In the genomic region with DNA sequence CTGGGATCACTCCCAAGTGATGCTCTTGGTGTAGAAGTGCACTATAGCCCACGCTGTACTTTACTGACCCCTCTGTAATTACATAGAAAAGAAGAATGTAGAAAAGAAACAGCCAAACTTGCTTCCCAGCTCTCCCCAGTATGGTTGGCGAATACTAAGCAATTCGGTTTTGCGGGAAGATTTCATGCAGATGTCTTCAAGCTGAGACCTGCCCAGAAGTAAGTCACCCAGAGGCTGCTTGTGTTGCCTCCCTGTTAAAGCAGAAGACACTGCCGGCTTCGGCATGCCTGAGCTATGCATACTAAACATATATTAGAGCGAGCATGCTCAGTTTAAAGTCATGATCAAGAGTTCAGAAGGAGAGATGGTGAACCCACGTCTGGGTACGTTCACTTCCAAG, we compare ENCODE assay signal across 13 mouse cellular contexts.
"Had no signal": no experiment of that assay in that cellular context is flagged by ENCODE, and none has a peak within 500 bp of the region (broad histone marks: within the 10 kb centered on the region; RNA-seq: fewer than 3 reads in every experiment).

No protein-coding gene starts in this region.

- DNase-seq: kidney, adult 8-10 months; kidney, postnatal 36 days; layer of hippocampus, adult 9-11 months; left cerebral cortex, postnatal 4 days; lung, adult 18-20 months; thymus, adult 2 months; thymus, postnatal 25 days had no signal

- H3K4me3 ChIP-seq: midbrain, embryonic 12.5 days; neural tube, embryonic 13.5 days had no signal

- H3K4me2 ChIP-seq: midbrain, embryonic 12.5 days; neural tube, embryonic 13.5 days had no signal

- H3K9ac ChIP-seq: liver, embryonic 14.5 days; midbrain, embryonic 12.5 days; neural tube, embryonic 13.5 days had no signal

- H3K36me3 ChIP-seq: midbrain, embryonic 12.5 days; neural tube, embryonic 13.5 days had no signal

- H3K9me3 ChIP-seq: midbrain, embryonic 12.5 days; neural tube, embryonic 13.5 days had no signal

- H3K27me3 ChIP-seq: midbrain, embryonic 12.5 days; neural tube, embryonic 13.5 days had no signal

- H3K27ac ChIP-seq: kidney, postnatal 0 days; liver, embryonic 14.5 days; midbrain, embryonic 12.5 days; neural tube, embryonic 13.5 days had no signal

- ATAC-seq: intestine, embryonic 16.5 days; midbrain, embryonic 16.5 days had no signal
